Mouse (Mus musculus) ES-E14 (cell line): ENCODE measurements around the gene Hoxb3.

Experiments used
- CHD2 ChIP-seq: IDR thresholded peaks from 2 replicates; pipeline ENCODE4 v1.6.1; 2014; ENCODE audit warnings: mild to moderate bottlenecking, low read depth, low read length, inconsistent platforms
- HCFC1 ChIP-seq: IDR thresholded peaks from 2 replicates; pipeline ENCODE4 v1.6.1; 2012; ENCODE audit warnings: low read length, inconsistent platforms, borderline replicate concordance; ENCODE audit not compliant: insufficient read depth
- MAFK ChIP-seq: IDR thresholded peaks from 2 replicates; pipeline ENCODE4 v1.6.1; 2014; ENCODE audit warnings: mild to moderate bottlenecking, low read depth, low read length, inconsistent platforms; ENCODE audit not compliant: insufficient read depth
- ZC3H11A ChIP-seq: IDR thresholded peaks from 2 replicates; pipeline ENCODE4 v1.6.1; 2012; ENCODE audit warnings: low read depth, mild to moderate bottlenecking, inconsistent platforms, low read length, borderline replicate concordance

- TF ChIP-seq ZC3H11A (no peak), CHD2 (no peak), MAFK (no peak), HCFC1 (no peak)
These were observed 48.7 kb upstream of the Hoxb3 start for GRCm38 (mm10) chr11:96274428-96274827.
